25 mouse cellular contexts compared by ENCODE assay signal in the genomic region with DNA sequence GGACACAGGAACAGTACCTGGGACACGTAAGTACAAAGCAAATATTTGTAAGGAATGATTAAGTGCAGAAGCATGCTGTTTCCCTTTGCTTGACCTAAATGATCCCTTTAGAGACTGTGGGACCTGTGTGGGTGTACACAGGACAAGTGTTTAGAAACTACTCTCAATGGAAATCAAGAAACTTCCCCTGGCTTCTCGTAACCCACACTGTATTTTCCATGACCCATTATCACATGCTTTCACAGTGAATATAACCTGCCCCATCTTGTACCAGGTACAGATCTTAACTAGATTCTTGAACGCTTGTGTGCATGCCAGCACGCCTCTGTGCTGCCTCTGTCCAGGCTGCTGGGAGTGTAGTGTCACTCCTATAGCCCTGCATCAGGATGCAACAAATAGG.
A peak's percentile ranks its signal among the peaks of the same experiment; 100 is the strongest.
DNase-seq lines count a peak whose midpoint lies in the region; ATAC-seq lines count a peak whose summit lies in the region.
"Had no signal": no experiment of that assay in that cellular context is flagged by ENCODE, and none has a peak within 500 bp of the region (broad histone marks: within the 10 kb centered on the region; RNA-seq: fewer than 3 reads in every experiment).

No protein-coding gene starts in this region.

- WGBS in intestine, embryonic 15.5 days = 72% methylated on average over 4 of the region's 4 CpGs
- 73% methylated on average over 4 of the region's 4 CpGs for WGBS in intestine, embryonic 16.5 days
- 61% methylated on average over 4 of the region's 4 CpGs for WGBS in stomach, embryonic 16.5 days

- no peak overlapping the region for H3K4me3 ChIP-seq in intestine, embryonic 15.5 days (replicated peaks)
- H3K4me3 ChIP-seq in intestine, embryonic 16.5 days (ENCODE audit: low read length) = no peak overlapping the region
- H3K4me3 ChIP-seq in stomach, embryonic 16.5 days (replicated peaks; ENCODE audit: low read length) = no peak overlapping the region
- H3K4me3 ChIP-seq: embryonic facial prominence, embryonic 12.5 days; forebrain, embryonic 13.5 days; gastrocnemius, adult 2 months; heart, embryonic 12.5 days; hindbrain, embryonic 12.5 days; limb, embryonic 10.5 days; liver, embryonic 15.5 days; midbrain, embryonic 10.5 days had no signal

- H3K36me3 ChIP-seq in intestine, embryonic 15.5 days = no peaks in the 10 kb centered on the region
- H3K36me3 ChIP-seq in intestine, embryonic 16.5 days (ENCODE audit: control insufficient read depth, insufficient read depth, low read length) = no peaks in the 10 kb centered on the region
- H3K36me3 ChIP-seq in stomach, embryonic 16.5 days (ENCODE audit: control insufficient read depth, insufficient read depth, low read length) = no peaks in the 10 kb centered on the region
- H3K36me3 ChIP-seq: embryonic facial prominence, embryonic 12.5 days; heart, embryonic 12.5 days; hindbrain, embryonic 12.5 days; limb, embryonic 10.5 days; liver, embryonic 15.5 days; midbrain, embryonic 10.5 days had no signal

- DNase-seq in spleen, postnatal 36 days (ENCODE audit: low spot score in 2 of 2) = peak; percentile 9 to 28
- DNase-seq in spleen, postnatal 4 days (ENCODE audit: low spot score in 2 of 2) = no peak
- DNase-seq in induced T-regulatory cell, adult 2 months (ENCODE audit: low read depth) = peak; percentile 29
- DNase-seq in right cerebral cortex, postnatal 4 days = no peak
- no peak for DNase-seq in layer of hippocampus, postnatal 14 days (ENCODE audit: low spot score in 2 of 2)
- DNase-seq: adrenal gland, postnatal 10 days; cerebellum, adult 2 months; cerebellum, postnatal 25 days; gastrocnemius, adult 2 months; heart, postnatal 10 days; kidney, adult 8-10 months; kidney, postnatal 10 days; liver; right cerebral cortex, adult 18-20 months had no signal

- H3K4me2 ChIP-seq in intestine, embryonic 15.5 days (replicated peaks) = no peak overlapping the region
- no peak overlapping the region for H3K4me2 ChIP-seq in intestine, embryonic 16.5 days (ENCODE audit: low read depth, low read length)
- no peak overlapping the region for H3K4me2 ChIP-seq in stomach, embryonic 16.5 days (ENCODE audit: low read depth, low read length)
- H3K4me2 ChIP-seq: embryonic facial prominence, embryonic 12.5 days; forebrain, embryonic 13.5 days; heart, embryonic 12.5 days; hindbrain, embryonic 12.5 days; liver, embryonic 15.5 days had no signal

- no peak overlapping the region for H3K27ac ChIP-seq in intestine, embryonic 15.5 days
- H3K27ac ChIP-seq in intestine, embryonic 16.5 days (ENCODE audit: low read length) = no peak overlapping the region
- peak overlapping the region; percentile 68; the same call in 1 of the 2 replicates for H3K27ac ChIP-seq in stomach, embryonic 16.5 days (ENCODE audit: low read length)
- H3K27ac ChIP-seq: embryonic facial prominence, embryonic 12.5 days; forebrain, embryonic 13.5 days; gastrocnemius, adult 2 months; hindbrain, embryonic 12.5 days; limb, embryonic 10.5 days; liver, embryonic 15.5 days; midbrain, embryonic 10.5 days had no signal

- H3K9me3 ChIP-seq in intestine, embryonic 15.5 days = no peaks in the 10 kb centered on the region
- H3K9me3 ChIP-seq in intestine, embryonic 16.5 days (ENCODE audit: control insufficient read depth, low read length) = no peaks in the 10 kb centered on the region
- H3K9me3 ChIP-seq in stomach, embryonic 16.5 days (replicated peaks; ENCODE audit: control insufficient read depth, low read length) = no peaks in the 10 kb centered on the region
- H3K9me3 ChIP-seq: embryonic facial prominence, embryonic 12.5 days; forebrain, embryonic 13.5 days; heart, embryonic 12.5 days; hindbrain, embryonic 12.5 days; limb, embryonic 10.5 days; liver, embryonic 15.5 days; midbrain, embryonic 10.5 days had no signal

- no peak overlapping the region for H3K9ac ChIP-seq in intestine, embryonic 15.5 days
- H3K9ac ChIP-seq in intestine, embryonic 16.5 days (ENCODE audit: low read depth, low read length) = no peak overlapping the region
- H3K9ac ChIP-seq in stomach, embryonic 16.5 days (ENCODE audit: low read length) = no peak overlapping the region
- H3K9ac ChIP-seq: embryonic facial prominence, embryonic 12.5 days; forebrain, embryonic 13.5 days; heart, embryonic 12.5 days; hindbrain, embryonic 12.5 days; liver, embryonic 15.5 days had no signal

- H3K4me1 ChIP-seq in intestine, embryonic 15.5 days (replicated peaks) = no peaks in the 10 kb centered on the region
- H3K4me1 ChIP-seq in intestine, embryonic 16.5 days (ENCODE audit: control insufficient read depth, insufficient read depth, low read length) = no peaks in the 10 kb centered on the region
- H3K4me1 ChIP-seq in stomach, embryonic 16.5 days (ENCODE audit: control insufficient read depth, insufficient read depth, low read length) = no peaks in the 10 kb centered on the region
- H3K4me1 ChIP-seq: embryonic facial prominence, embryonic 12.5 days; forebrain, embryonic 13.5 days; heart, embryonic 12.5 days; hindbrain, embryonic 12.5 days; limb, embryonic 10.5 days; liver, embryonic 15.5 days; midbrain, embryonic 10.5 days had no signal

- no peaks in the 10 kb centered on the region for H3K27me3 ChIP-seq in intestine, embryonic 15.5 days (replicated peaks)
- no peaks in the 10 kb centered on the region for H3K27me3 ChIP-seq in intestine, embryonic 16.5 days (replicated peaks; ENCODE audit: control insufficient read depth, insufficient read depth, low read length)
- no peaks in the 10 kb centered on the region for H3K27me3 ChIP-seq in stomach, embryonic 16.5 days (ENCODE audit: control insufficient read depth, insufficient read depth, low read length)
- H3K27me3 ChIP-seq: embryonic facial prominence, embryonic 12.5 days; forebrain, embryonic 13.5 days; heart, embryonic 12.5 days; hindbrain, embryonic 12.5 days; liver, embryonic 15.5 days had no signal

- peak; percentile 17; the same call in 1 of the 2 replicates for ATAC-seq in intestine, embryonic 15.5 days
- no peak for ATAC-seq in intestine, embryonic 16.5 days
- ATAC-seq in stomach, embryonic 16.5 days (ENCODE audit: insufficient read depth, low FRiP score) = peak; percentile 95
- ATAC-seq: forebrain, embryonic 13.5 days; midbrain, embryonic 16.5 days had no signal

Comparison
In these comparisons a context has a peak if more than half of its experiments do, and no peak if none do; other contexts are left out.
1. DNase-seq: peak in spleen, postnatal 36 days (2 of 2) and induced T-regulatory cell, adult 2 months (single experiment); none in spleen, postnatal 4 days (0 of 2), right cerebral cortex, postnatal 4 days (single experiment) and layer of hippocampus, postnatal 14 days (0 of 2).